Mouse (Mus musculus): ENCODE results near the gene Jaml. TPM values are rescaled to one million over a fixed set of nuclear protein-coding genes. Genes with fewer than 3 reads are reported as not detected.

The Jaml gene
- polyA plus RNA-seq, 1 experiment from 2014 or later = 0.19 TPM

DNA sequence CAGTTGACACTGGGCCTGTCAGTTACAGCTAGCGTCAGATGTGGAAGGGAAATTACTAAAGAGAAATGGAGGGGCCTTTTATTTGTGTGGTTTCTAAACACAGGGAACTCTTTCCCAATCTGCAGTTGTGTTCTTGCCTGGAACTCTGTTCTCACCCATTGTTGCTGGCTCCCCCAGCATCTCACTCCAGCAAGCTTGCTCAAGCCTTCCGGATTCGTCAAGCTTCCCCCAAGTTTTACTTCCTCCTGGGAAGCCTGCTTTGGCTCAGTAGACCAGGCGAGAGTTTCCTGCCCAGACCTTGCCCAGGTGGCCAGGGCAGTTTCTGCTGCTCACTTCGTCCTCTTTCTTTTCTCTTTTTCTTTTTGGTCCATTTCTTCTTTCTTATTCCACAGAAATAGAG is 5.6 kb downstream of the Jaml start:
- Histone ChIP-seq H3K4me2 (no peak overlapping the region), H3K4me1 (no peaks in the 10 kb centered on the region), H3K4me3 (replicated peaks) (no peak overlapping the region), H3K27ac (no peak overlapping the region), H3K9ac (no peak overlapping the region), H3K9me3 (replicated peaks) (no peaks in the 10 kb centered on the region), H3K27me3 (peaks cover 8% of the 10 kb centered on the region; the same call in 1 of the 2 replicates), H3K36me3 (no peaks in the 10 kb centered on the region)
- ATAC-seq (replicated peaks; ENCODE audit: low FRiP score) = no peak
- 69% methylated on average over 5 of the region's 5 CpGs for WGBS

DNA sequence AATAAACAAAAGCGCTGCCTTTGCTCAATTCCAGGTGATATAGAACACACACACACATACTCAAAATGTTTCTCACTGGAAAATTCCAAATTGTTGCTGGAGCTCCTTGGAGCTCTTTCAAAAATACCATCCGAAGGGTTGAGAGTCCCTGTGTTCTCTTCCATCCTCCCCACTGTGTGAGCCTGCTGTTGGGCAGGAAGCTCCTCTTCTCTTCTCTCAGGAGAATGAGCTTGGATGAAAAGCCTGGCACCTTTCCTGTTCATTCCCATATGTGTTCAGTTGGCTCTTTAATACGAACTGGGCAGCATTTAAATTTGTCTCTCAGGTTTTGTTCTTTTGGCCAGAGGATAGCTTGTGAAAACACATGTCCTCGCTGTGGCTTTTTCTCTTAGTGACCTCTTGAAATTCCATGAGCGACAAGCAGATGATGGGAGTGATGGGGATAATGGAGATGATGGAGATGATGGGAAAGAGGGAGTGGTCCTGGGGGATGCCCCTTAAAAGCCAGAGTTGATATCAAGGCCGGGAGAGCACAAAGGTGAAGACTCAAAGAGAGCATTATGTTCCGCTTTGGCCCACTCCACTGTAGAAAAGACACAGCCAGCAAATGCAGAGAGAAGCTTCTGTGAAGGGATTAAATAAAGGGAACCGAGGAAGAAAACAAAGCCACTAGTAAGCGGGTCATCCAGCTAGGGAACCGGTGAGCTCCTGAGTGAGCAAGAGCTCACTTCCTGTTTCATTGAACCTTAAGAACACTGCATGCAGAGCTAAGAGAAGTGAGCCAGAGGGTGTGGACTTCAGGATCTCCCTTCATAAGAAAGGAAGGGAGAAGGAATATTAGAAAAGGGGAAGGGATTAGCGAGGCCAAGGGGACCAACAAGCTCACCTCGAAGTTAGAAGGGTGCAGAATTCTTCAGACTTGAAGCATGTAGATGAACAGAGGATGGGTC is 7.0 kb downstream of the Jaml start:
- ATAC-seq (replicated peaks; ENCODE audit: low FRiP score) = no peak
- no peaks in the 10 kb centered on the region for H3K4me1 ChIP-seq
- no peaks in the 10 kb centered on the region for H3K9me3 ChIP-seq (replicated peaks)
- no peak overlapping the region for H3K9ac ChIP-seq
- no peak overlapping the region for H3K27ac ChIP-seq
- 79% methylated on average over 12 of the region's 12 CpGs for WGBS
- H3K4me3 ChIP-seq (replicated peaks) = no peak overlapping the region
- no peak overlapping the region for H3K4me2 ChIP-seq
- H3K36me3 ChIP-seq = no peaks in the 10 kb centered on the region
- peaks cover 6% of the 10 kb centered on the region; the same call in 1 of the 2 replicates for H3K27me3 ChIP-seq

DNA sequence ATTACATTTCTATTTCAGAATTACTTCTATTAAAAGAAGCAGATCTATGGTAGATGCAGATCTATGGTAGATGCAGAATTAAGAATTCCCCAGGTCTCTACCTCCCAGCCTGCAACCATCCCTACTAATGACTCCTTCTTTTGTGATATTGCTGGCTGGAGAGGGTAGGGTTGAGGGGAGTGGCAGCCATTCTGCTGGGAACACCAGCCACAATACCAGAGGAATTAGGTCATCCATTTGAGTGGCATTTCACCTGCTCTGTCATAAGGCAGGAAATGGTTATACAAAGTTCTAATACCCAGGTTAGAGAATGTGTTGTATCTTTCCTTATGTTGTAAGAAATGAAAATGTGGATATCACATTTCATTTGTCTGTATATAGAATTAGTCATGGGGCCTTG is 9.1 kb downstream of the Jaml start:
- Histone ChIP-seq H3K36me3 (no peaks in the 10 kb centered on the region), H3K9me3 (replicated peaks) (no peaks in the 10 kb centered on the region), H3K4me3 (replicated peaks) (no peak overlapping the region), H3K27ac (no peak overlapping the region), H3K9ac (no peak overlapping the region), H3K4me1 (0 out of 2 replicates have a peak, but pooled peaks cover 2% of the 10 kb centered on the region), H3K27me3 (no peaks in the 10 kb centered on the region), H3K4me2 (no peak overlapping the region)
- no peak for ATAC-seq (replicated peaks; ENCODE audit: low FRiP score)

DNA sequence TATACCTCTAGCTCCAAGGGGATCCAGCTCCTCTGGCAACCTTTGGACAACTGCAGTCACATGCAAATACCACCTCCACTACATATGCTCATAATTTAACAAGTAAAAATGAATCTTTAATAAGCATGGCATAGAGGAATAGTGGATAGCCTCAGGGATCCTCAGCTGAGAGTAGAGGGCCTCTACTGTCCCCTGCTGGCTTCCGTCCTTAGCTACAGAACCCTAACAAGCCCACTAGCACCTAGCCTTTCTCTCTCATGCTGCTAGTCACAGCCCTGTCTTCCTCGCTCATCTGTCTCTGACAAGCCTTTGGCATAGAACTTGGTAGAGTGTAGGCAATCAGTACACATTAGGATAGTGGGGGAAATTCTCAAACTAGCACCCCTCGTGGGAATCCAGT is 11.8 kb downstream of the Jaml start:
- no peaks in the 10 kb centered on the region for H3K9me3 ChIP-seq (replicated peaks)
- no peaks in the 10 kb centered on the region for H3K27me3 ChIP-seq
- H3K4me2 ChIP-seq = no peak overlapping the region
- H3K4me1 ChIP-seq = 0 out of 2 replicates have a peak, but pooled peaks cover 2% of the 10 kb centered on the region
- H3K27ac ChIP-seq = no peak overlapping the region
- H3K9ac ChIP-seq = no peak overlapping the region
- 60% methylated on average over 3 of the region's 3 CpGs for WGBS
- no peaks in the 10 kb centered on the region for H3K36me3 ChIP-seq
- H3K4me3 ChIP-seq (replicated peaks) = no peak overlapping the region
- no peak for ATAC-seq (replicated peaks; ENCODE audit: low FRiP score)

DNA sequence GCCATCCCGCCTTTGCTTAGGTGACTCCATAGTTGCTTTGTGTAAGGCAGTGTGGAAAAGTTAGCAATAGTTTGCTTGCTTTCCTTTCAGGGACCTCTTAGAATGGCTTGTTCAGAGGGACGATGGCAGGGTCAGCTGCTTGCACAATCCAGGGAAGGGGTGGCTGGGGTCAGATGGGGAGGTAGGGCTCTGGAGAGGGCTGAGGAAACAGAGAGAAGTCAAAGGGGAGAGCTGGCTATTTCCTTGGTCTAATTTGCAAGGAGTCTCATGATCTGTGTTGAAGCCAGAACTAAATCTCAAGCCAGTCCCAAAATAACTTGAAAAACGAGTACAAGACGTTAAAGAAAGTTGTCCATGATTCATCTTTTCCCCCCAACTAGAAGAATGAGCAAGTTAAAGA is 13.7 kb downstream of the Jaml start:
- no peaks in the 10 kb centered on the region for H3K9me3 ChIP-seq (replicated peaks)
- WGBS = 52% methylated on average over 4 of the region's 4 CpGs
- no peak overlapping the region for H3K27ac ChIP-seq

DNA sequence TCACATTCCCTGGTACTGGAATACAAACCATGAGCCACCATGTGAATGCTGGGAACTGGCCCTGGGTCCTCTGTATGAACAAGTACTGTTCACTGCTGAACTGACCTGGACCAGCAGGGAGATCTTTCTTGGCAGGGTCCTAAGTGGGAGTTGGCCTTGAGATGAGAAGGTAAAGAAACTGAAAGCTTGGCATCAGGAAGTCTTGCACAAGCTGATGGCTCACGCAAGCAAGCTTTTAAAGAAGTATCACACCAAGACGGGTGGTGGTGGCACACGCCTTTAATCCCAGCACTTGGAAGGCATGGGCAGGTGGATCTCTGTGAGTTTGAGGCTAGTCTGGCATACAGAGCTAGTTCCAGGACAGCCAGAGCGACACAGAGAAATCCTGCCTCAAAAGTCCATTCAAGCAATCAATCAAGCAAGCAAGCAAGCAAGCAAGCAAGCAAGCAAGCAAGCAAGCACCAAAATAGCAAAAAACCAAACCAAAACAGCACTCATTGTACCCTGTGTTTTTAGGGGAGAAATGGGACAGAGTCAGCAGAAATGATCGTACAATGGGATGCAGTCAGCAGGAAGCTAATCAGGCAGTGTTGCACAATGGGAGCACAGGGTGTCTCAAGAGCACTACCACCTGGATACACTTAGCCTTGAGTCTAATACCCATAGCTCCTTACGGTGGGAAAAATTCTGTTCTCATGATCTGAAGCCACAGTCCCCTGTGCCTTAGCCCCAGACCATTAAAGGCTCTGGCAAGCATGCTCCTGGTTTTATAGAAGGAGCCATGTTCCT is 16.4 kb downstream of the Jaml start:
- no peak for ATAC-seq (replicated peaks; ENCODE audit: low FRiP score)
- 86% methylated on average over 6 of the region's 6 CpGs for WGBS

More for the DNA sequence above, 13.7 kb downstream of the Jaml start:
- no peaks in the 10 kb centered on the region for H3K27me3 ChIP-seq
- H3K9ac ChIP-seq = no peak overlapping the region
- H3K4me3 ChIP-seq (replicated peaks) = no peak overlapping the region
- no peaks in the 10 kb centered on the region for H3K36me3 ChIP-seq
- no peak overlapping the region for H3K4me2 ChIP-seq
- ATAC-seq (replicated peaks; ENCODE audit: low FRiP score) = no peak
- H3K4me1 ChIP-seq = 0 out of 2 replicates have a peak, but pooled peaks cover 2% of the 10 kb centered on the region

DNA sequence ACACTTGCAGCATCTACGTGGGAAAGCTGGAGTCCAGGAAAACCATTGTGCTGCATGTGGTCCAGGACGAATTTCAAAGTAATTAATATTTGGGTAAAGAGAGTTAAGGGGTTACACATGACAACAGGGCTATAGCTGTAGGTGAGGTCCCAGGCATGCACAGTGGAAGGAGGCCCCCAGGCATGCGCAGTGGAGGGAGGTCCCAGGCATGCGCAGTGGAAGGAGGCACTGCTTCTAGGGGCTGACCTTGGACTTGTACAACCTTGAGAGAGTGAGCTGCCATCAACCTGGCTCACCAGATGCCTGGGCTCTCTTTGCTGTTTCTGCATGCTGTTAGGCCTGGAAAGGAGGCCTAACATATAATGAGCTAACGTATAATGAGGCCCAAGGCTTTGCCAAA is 18.9 kb downstream of the Jaml start:
- no peak overlapping the region for H3K27ac ChIP-seq
- H3K9ac ChIP-seq = no peak overlapping the region
- no peaks in the 10 kb centered on the region for H3K27me3 ChIP-seq
- H3K4me2 ChIP-seq = no peak overlapping the region
- no peaks in the 10 kb centered on the region for H3K36me3 ChIP-seq
- ATAC-seq (replicated peaks; ENCODE audit: low FRiP score) = no peak
- WGBS = 91% methylated on average over 5 of the region's 5 CpGs
- H3K9me3 ChIP-seq (replicated peaks) = no peaks in the 10 kb centered on the region
- H3K4me1 ChIP-seq = no peaks in the 10 kb centered on the region
- H3K4me3 ChIP-seq (replicated peaks) = no peak overlapping the region

More for the DNA sequence above, 16.4 kb downstream of the Jaml start:
- Histone ChIP-seq H3K4me3 (replicated peaks) (no peak overlapping the region), H3K36me3 (no peaks in the 10 kb centered on the region), H3K27me3 (no peaks in the 10 kb centered on the region), H3K9ac (no peak overlapping the region), H3K4me2 (no peak overlapping the region), H3K9me3 (replicated peaks) (no peaks in the 10 kb centered on the region), H3K4me1 (0 out of 2 replicates have a peak, but pooled peaks cover 2% of the 10 kb centered on the region), H3K27ac (no peak overlapping the region)

DNA sequence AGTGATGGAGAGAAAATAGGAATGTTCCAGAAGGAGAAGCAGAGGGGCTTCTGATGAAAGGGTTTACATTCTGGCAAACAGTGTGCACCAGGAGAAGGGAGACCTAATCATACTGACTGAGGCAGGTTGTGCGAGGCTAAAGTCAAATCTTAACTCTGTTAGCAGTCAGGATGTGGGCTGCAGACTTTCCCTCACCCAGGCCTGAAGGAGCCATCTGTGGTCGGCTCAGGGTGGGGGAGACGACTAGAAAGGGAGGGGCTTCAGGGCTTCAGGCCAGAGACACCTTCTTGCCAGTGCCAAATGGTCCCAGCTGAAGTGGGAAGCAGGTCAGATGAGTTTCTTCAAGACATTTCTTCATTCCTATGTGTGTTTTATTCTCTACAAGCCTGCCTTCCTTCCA is 19.4 kb downstream of the Jaml start:
- ATAC-seq (replicated peaks; ENCODE audit: low FRiP score) = no peak
- Histone ChIP-seq H3K4me2 (no peak overlapping the region), H3K9me3 (replicated peaks) (no peaks in the 10 kb centered on the region), H3K9ac (no peak overlapping the region), H3K27ac (no peak overlapping the region), H3K4me1 (no peaks in the 10 kb centered on the region), H3K27me3 (no peaks in the 10 kb centered on the region), H3K36me3 (no peaks in the 10 kb centered on the region), H3K4me3 (replicated peaks) (no peak overlapping the region)
- 31% methylated on average over 3 of the region's 3 CpGs for WGBS

DNA sequence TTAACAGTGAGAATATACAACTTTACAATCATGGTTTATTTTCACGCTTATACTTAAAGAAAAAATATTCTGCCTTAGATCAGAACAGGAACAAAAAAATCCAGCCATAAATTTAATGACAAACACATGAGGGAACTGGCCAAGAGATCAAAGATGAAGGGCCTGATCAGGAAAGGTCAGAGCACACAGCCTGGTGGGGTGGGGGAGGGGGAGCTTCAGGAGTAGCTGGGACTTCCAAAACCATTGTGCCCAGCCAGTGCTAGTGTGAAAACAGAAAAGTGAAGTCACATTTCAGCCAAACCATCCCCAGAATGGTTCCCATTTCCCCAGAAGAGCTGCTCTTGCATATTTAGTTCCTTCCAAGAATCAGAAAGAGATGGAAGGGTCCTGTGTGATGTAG is 23.5 kb downstream of the Jaml start:
- Histone ChIP-seq H3K27me3 (no peaks in the 10 kb centered on the region), H3K4me2 (no peak overlapping the region), H3K36me3 (no peaks in the 10 kb centered on the region), H3K27ac (no peak overlapping the region), H3K9me3 (replicated peaks) (no peaks in the 10 kb centered on the region), H3K4me1 (no peaks in the 10 kb centered on the region), H3K4me3 (replicated peaks) (no peak overlapping the region), H3K9ac (no peak overlapping the region)
- 69% methylated on average over 1 of the region's 1 CpGs for WGBS
- ATAC-seq (replicated peaks; ENCODE audit: low FRiP score) = no peak

DNA sequence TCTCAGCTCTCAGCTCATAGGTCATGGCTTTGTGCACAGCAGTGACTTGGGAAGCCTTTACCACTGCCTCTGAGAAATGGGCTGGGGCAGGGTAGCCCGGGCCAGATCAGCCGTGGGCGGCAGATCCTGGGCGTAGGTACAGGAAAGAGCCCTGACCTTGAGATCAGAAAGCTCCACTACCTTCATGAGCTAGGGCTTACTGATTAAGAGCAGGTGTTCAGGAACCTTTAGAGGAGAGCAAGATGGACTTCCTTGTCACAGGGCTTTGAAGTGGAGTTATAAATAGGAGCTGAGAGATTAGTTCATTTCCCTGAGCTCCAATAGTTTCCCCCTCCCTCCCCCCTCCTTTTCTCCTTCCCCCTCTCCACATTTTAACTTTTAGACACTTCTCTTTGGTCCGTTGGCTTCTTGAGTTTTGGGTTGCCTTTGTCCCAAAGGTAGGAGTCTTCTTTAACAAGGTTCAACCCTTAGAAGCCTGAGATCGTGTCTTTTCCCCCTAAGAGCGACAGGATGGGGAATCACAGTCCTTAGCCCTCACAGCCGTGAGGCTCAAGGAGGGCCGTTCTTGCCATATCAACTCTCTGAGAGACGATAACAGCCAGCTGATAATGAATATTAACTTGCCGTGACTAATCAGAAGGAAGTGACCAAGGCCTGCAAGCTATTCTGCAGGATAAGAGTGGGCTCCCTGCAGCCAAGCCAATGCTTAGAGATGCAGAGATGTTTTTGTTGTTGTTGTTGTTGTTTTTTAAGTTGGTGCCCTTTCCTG is 24.4 kb downstream of the Jaml start:
- Histone ChIP-seq H3K27ac (no peak overlapping the region), H3K4me3 (replicated peaks) (no peak overlapping the region), H3K4me1 (no peaks in the 10 kb centered on the region), H3K36me3 (no peaks in the 10 kb centered on the region), H3K27me3 (no peaks in the 10 kb centered on the region), H3K9ac (no peak overlapping the region), H3K4me2 (no peak overlapping the region), H3K9me3 (replicated peaks) (no peaks in the 10 kb centered on the region)
- ATAC-seq (replicated peaks; ENCODE audit: low FRiP score) = 0 out of 2 replicates have a peak, but pooled peaks have one; percentile 18
- WGBS = 49% methylated on average over 11 of the region's 11 CpGs

DNA sequence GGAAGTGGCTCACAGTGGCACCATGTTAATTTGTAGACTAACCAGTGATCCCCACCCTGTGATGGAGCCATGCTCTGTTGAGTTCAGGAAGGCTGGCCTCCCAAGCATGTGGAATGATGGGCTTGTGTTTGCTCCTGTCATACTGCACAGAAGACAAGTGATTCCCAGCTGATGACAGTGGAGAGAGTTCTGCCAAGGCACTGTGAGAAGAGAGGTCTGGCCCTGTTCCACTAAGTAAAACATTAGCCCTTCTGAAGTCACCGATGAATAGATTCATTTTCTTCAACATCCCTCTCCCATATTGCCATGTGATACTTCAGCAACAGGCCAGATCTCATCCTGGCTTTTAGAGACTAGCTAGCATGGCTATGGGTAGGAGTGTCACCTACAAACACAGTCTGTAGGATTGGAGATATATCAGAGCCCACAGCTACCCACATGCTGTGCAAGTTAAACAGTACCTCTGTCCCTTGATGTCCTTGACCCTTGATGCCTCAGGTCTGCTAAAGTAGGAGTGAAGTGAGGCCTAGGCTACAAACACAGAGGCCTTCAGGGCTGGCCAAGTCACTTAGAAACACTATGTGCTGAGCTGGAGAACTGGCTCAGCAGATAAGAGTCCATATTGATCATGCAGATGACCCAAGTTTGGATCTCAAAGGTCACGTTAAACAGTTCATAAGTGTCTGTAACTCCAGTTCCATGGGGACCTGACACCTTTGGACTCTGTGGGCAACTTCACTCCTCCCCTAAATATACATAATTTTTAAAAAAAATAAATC is 26.8 kb downstream of the Jaml start:
- Histone ChIP-seq H3K4me1 (no peaks in the 10 kb centered on the region), H3K9me3 (replicated peaks) (no peaks in the 10 kb centered on the region), H3K9ac (no peak overlapping the region), H3K4me2 (no peak overlapping the region), H3K27me3 (no peaks in the 10 kb centered on the region), H3K27ac (no peak overlapping the region), H3K36me3 (no peaks in the 10 kb centered on the region), H3K4me3 (replicated peaks) (no peak overlapping the region)
- ATAC-seq (replicated peaks; ENCODE audit: low FRiP score) = no peak
- 84% methylated on average over 2 of the region's 2 CpGs for WGBS
